Mouse (Mus musculus) neural tube, embryonic 12.5 days (tissue): ENCODE measurements around the gene Sulf2. TPM values are rescaled to one million over a fixed set of nuclear protein-coding genes. Genes with fewer than 3 reads are reported as not detected.
"Not testable (repeated sequence)": the region's sequence is repeated elsewhere in the genome, so short reads cannot be mapped to it uniquely, and the experiment has no call there.

Experiments used
- ATAC-seq: fragments of 200-750 bp; cut with Nextera tagmentation; 2 replicates; pipeline ENCODE4 v1.8.0; 2017; ENCODE audit warnings: low read depth, mild to moderate bottlenecking, moderate TSS enrichment, moderate library complexity; ENCODE audit not compliant: low FRiP score
- H3K27ac ChIP-seq: fragments of 300-500 bp; sonication (generic); 2 replicates; pipeline ENCODE4 v1.5.1; 2016
- H3K27me3 ChIP-seq: fragments of 300-500 bp; sonication (generic); replicated peaks from 2 replicates; pipeline ENCODE4 v1.6.1; 2016; ENCODE audit warnings: mild to moderate bottlenecking
- H3K36me3 ChIP-seq: fragments of 300-500 bp; sonication (generic); 2 replicates; pipeline ENCODE4 v1.6.1; 2016; ENCODE audit warnings: mild to moderate bottlenecking
- H3K4me1 ChIP-seq: fragments of 300-500 bp; sonication (generic); 2 replicates; pipeline ENCODE4 v1.6.1; 2016
- H3K4me2 ChIP-seq: fragments of 300-500 bp; sonication (generic); replicated peaks from 2 replicates; pipeline ENCODE4 v1.6.1; 2016; ENCODE audit warnings: mild to moderate bottlenecking
- H3K4me3 ChIP-seq: fragments of 300-500 bp; sonication (generic); 2 replicates; pipeline ENCODE4 v1.5.1; 2016
- H3K9ac ChIP-seq: fragments of 300-500 bp; sonication (generic); 2 replicates; pipeline ENCODE4 v1.6.1; 2016; ENCODE audit warnings: mild to moderate bottlenecking
- H3K9me3 ChIP-seq: fragments of 300-500 bp; sonication (generic); 2 replicates; pipeline ENCODE4 v1.6.1; 2016; ENCODE audit warnings: mild to moderate bottlenecking
- WGBS: fragments of 180-500 bp; shearing (Covaris S2); methylation state at CpG from one replicate; pipeline ENCODE4 v1.1.7; 2016; 5-methylcytosine and 5-hydroxymethylcytosine counted together
- polyA plus RNA-seq: library from polyadenylated mRNA; unstranded; fragments of >200 nt; fragmentation: Nextera tagmentation; extraction: Ambion mirVana; gene quantifications from 2 replicates; pipeline ENCODE4 v1.2.1, GENCODE M21; 2016

The Sulf2 gene
- polyA plus RNA-seq, 1 experiment from 2014 or later, result 152 TPM

DNA sequence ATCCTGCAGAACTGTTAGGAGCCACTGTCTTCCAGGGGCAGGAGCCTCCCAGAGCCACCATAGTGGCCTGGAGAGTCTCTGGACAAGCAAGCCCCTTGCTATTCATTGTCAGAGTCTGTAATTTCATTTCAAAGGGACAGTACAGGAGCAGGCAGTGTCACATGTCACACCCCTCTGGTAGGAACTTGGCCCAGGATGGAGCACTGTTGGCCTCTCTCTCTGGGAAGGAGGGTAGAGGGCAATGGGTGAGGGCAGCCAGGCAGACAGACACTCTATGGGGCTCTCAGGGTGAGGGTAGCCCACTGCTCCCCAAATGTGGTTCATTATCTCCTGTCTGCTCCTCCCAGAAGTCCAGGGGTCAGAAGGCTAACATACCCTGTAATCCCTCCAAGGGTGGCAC is 63.9 kb downstream of the Sulf2 start:
- Histone ChIP-seq H3K9me3 (no peaks in the 10 kb centered on the region), H3K4me2 (no peak overlapping the region), H3K9ac (no peak overlapping the region), H3K36me3 (peaks cover 76% of the 10 kb centered on the region), H3K27me3 (no peaks in the 10 kb centered on the region), H3K4me3 (no peak overlapping the region), H3K4me1 (0 out of 2 replicates have a peak, but pooled peaks cover 4% of the 10 kb centered on the region), H3K27ac (no peak overlapping the region)
- ATAC-seq, result no peak

DNA sequence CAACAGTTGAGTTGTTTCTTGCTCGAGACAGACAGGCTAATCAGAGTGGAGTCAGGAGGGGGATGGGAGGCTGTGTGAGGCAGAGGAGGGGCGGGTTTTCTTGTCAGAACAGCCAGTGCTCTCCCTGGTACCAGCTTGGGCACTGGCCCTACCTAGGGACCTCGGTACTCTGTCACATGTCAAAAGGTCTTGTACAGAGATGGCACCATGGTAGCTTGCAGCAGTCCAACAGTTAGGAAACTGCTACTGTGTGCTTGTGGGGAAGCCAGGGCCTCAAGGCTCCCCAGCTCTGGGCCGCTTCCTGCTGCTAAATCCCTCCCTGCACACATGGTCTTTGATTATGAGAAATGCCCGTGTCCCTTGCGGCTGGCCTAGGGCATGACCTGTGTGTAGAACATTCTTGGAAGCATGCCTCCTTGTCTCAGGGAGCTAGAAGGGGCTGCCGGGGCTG is 65.3 kb downstream of the Sulf2 start:
- ATAC-seq, result no peak
- H3K9me3 ChIP-seq, result no peaks in the 10 kb centered on the region
- no peaks in the 10 kb centered on the region for H3K27me3 ChIP-seq
- H3K27ac ChIP-seq, result no peak overlapping the region
- WGBS, result 57% methylated on average over 7 of the region's 7 CpGs
- 0 out of 2 replicates have a peak, but pooled peaks cover 4% of the 10 kb centered on the region for H3K4me1 ChIP-seq
- H3K36me3 ChIP-seq, result peaks cover 85% of the 10 kb centered on the region
- no peak overlapping the region for H3K9ac ChIP-seq
- no peak overlapping the region for H3K4me3 ChIP-seq
- H3K4me2 ChIP-seq, result no peak overlapping the region

DNA sequence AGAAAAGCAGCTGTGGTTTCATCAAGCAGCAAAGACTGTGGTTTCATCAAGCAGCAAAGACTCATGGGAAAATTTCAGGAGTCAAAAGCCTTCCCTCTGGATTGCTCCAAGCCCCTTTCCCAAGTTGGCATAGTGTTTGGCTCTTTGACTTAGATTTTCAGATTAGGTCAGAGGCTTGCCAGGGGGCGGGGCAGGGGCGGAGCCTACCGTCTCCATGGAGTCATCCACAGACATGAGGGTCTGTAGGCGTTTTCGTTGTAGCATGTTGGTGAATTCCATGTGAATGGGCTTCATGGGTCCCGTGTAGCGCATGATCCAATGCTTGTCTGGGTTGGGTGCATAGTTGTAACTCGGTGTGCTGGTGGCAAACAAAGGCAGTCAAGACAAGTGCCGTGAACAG is 66.5 kb downstream of the Sulf2 start:
- H3K4me3 ChIP-seq, result no peak overlapping the region
- no peak overlapping the region for H3K4me2 ChIP-seq
- ATAC-seq, result no peak
- 88% methylated on average over 9 of the region's 9 CpGs for WGBS
- H3K27me3 ChIP-seq, result no peaks in the 10 kb centered on the region
- H3K4me1 ChIP-seq, result 0 out of 2 replicates have a peak, but pooled peaks cover 4% of the 10 kb centered on the region
- no peak overlapping the region for H3K9ac ChIP-seq
- no peaks in the 10 kb centered on the region for H3K9me3 ChIP-seq
- no peak overlapping the region for H3K27ac ChIP-seq
- peaks cover 78% of the 10 kb centered on the region for H3K36me3 ChIP-seq

DNA sequence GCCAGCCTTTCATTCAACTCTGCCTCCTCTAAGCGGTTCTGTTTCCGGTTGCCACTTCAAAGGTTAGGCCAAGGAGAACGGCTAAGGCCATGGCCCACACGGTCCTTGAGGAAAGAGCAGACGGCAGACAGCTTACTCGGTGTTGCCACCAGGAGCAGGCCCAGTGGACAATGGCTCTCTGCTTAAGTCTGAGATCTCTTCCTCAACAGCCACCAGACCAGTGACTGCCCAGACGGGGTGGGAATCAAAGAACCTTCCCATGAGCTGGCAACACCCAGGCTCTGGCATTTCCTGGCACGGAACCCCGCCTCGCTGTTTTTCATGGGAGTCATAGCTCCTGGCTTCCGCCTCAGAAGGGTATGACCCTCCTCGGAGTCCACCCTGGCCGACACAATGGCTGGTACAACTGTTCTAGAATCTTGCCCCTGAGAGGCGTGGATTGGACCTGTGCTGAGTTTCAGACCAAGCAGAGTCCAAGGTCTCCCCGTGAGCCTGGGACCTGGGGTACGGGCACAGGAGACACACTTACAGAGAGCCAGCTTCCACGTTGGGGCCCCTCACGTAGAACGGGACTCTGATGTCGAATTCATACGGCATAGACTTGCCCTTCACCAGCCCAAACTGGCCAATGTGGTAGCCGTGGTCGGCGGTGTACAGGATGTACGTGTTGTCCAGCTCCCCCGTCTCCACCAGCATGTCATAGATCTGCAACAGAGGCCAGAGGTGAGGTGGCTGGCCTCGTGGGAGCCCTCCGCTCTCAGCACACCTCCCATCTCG is 68.8 kb downstream of the Sulf2 start:
- Histone ChIP-seq H3K9ac (no peak overlapping the region), H3K4me3 (no peak overlapping the region), H3K9me3 (no peaks in the 10 kb centered on the region), H3K4me1 (0 out of 2 replicates have a peak, but pooled peaks cover 11% of the 10 kb centered on the region), H3K36me3 (peaks cover 62% of the 10 kb centered on the region), H3K4me2 (no peak overlapping the region), H3K27me3 (no peaks in the 10 kb centered on the region), H3K27ac (no peak overlapping the region)
- 90% methylated on average over 29 of the region's 29 CpGs for WGBS
- no peak for ATAC-seq

DNA sequence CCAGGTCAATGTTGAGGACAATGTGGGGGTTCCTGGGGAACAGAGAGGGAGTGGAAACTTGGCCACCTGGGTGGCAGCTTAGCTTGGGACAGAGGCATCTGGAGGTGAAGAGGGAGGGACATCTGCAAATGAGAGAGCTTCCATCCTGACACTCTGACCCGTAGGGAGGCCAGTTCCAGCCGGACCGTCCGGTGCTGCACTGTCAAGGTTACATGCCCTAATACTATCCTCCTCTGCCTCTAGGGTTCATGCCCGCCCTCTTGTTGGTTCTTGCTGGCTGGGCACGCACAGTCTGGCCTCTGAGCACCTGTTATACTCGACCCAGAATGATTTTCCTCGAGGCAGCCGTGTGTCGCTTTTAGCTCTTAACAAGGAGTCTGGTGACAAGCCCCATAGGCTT is 69.7 kb downstream of the Sulf2 start:
- H3K36me3 ChIP-seq, result peaks cover 61% of the 10 kb centered on the region

DNA sequence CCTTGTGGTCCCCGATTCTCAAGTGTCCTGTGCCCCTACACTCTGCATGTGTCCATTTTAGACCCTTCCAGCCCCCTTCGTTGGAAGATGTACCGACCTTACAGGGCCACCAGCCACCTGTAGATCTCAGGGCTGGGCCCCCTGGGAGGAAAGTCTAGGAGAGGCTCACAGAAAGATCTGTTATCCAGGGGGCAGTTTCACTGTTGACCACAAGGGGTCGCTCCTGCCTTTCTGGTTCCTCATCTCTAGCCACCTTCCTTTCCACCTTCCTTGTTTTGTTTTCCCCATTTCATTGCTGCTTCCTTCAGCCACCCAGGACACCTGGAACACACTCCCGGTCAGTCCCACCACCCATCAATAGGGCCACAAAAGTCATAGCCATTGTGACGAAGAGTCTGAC is 70.5 kb downstream of the Sulf2 start:
- H3K9me3 ChIP-seq, ATAC-seq, H3K4me3 ChIP-seq, H3K4me2 ChIP-seq, H3K9ac ChIP-seq, H3K4me1 ChIP-seq, H3K27me3 ChIP-seq, H3K27ac ChIP-seq: not testable (repeated sequence)
- peaks cover 60% of the 10 kb centered on the region for H3K36me3 ChIP-seq
- WGBS, result 42% methylated on average over 6 of the region's 6 CpGs

More for the DNA sequence above, 69.7 kb downstream of the Sulf2 start:
- H3K9me3 ChIP-seq, result no peaks in the 10 kb centered on the region
- WGBS, result 91% methylated on average over 10 of the region's 10 CpGs
- H3K4me2 ChIP-seq, result no peak overlapping the region
- no peak overlapping the region for H3K9ac ChIP-seq
- 0 out of 2 replicates have a peak, but pooled peaks cover 11% of the 10 kb centered on the region for H3K4me1 ChIP-seq
- no peak for ATAC-seq
- no peak overlapping the region for H3K4me3 ChIP-seq
- no peaks in the 10 kb centered on the region for H3K27me3 ChIP-seq
- no peak overlapping the region for H3K27ac ChIP-seq

DNA sequence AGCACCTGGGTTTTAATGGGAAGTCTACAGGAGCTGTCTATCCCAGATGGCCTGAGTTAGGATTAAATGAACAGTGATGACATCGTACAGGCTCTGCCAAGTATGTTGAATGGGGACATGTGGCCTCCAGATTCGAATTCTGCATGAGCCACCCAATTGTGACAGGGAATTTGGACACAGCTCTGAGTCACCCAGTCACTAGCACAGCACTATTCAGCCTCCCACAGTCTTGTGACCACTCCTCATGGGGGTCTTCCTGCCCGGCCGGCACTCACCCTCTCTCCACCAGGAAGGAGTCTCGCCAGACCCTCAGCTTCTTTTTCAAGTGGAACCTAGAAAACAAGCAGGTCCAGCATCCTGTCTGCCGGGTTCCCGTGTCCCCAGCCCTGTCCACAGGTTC is 71.4 kb downstream of the Sulf2 start:
- H3K9ac ChIP-seq, result no peak overlapping the region
- no peaks in the 10 kb centered on the region for H3K27me3 ChIP-seq
- no peak overlapping the region for H3K4me2 ChIP-seq
- WGBS, result 90% methylated on average over 7 of the region's 7 CpGs
- H3K4me3 ChIP-seq, result no peak overlapping the region
- H3K36me3 ChIP-seq, result peaks cover 64% of the 10 kb centered on the region
- H3K27ac ChIP-seq, result no peak overlapping the region
- 0 out of 2 replicates have a peak, but pooled peaks cover 10% of the 10 kb centered on the region for H3K4me1 ChIP-seq
- no peak for ATAC-seq
- H3K9me3 ChIP-seq, result no peaks in the 10 kb centered on the region

DNA sequence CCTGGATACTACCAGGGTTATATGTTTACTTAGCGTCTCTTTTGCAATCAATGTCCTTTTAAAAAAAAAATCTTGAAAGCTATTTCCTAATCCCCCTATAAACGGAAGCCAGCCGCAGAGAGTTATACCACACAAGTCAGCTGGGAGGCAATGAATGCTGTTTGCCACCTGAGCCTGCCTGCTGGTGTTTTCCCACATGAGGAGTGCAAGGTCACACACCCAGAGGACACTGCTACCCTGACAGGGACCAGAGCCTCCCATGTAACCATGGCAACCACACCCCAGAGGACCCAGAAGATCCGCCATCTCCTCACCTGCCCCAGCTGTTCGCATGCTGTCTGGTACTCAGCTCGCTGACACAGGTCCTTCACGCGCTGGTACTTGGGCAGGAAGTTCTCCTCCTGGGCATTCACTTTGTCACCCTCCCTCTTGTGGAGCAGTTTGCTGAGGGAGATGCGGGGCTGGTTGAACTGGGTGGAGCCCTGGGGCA is 71.9 kb downstream of the Sulf2 start:
- no peak for ATAC-seq
- no peak overlapping the region for H3K4me3 ChIP-seq
- no peak overlapping the region for H3K4me2 ChIP-seq
- 79% methylated on average over 9 of the region's 9 CpGs for WGBS
- H3K36me3 ChIP-seq, result peaks cover 67% of the 10 kb centered on the region
- no peak overlapping the region for H3K9ac ChIP-seq
- no peaks in the 10 kb centered on the region for H3K9me3 ChIP-seq
- no peaks in the 10 kb centered on the region for H3K27me3 ChIP-seq
- 0 out of 2 replicates have a peak, but pooled peaks cover 10% of the 10 kb centered on the region for H3K4me1 ChIP-seq
- H3K27ac ChIP-seq, result no peak overlapping the region

DNA sequence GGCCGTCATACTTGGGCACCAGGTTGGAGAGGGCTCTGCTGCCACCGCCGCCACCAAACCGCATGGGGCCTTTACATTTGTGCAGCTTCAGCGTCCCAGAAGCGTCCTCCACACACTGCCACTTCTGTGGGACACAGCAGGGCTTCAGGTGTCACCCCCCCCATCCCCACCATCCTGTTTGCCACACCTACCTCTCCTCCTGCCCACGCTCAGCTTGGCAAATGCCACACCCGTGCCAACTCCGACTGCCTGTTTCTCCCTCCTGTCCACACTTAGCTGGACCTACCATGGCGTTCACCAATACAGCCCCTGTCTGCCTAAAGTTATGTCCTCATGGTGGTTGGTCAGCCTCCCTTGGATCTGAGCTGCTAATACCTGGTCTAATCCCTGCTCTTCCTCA is 72.8 kb downstream of the Sulf2 start:
- H3K36me3 ChIP-seq, result peaks cover 71% of the 10 kb centered on the region
- no peaks in the 10 kb centered on the region for H3K27me3 ChIP-seq
- H3K27ac ChIP-seq, result no peak overlapping the region
- no peak overlapping the region for H3K4me3 ChIP-seq
- no peak for ATAC-seq
- H3K9me3 ChIP-seq, result no peaks in the 10 kb centered on the region
- 81% methylated on average over 10 of the region's 10 CpGs for WGBS
- 0 out of 2 replicates have a peak, but pooled peaks cover 10% of the 10 kb centered on the region for H3K4me1 ChIP-seq
- H3K9ac ChIP-seq, result no peak overlapping the region
- H3K4me2 ChIP-seq, result no peak overlapping the region

DNA sequence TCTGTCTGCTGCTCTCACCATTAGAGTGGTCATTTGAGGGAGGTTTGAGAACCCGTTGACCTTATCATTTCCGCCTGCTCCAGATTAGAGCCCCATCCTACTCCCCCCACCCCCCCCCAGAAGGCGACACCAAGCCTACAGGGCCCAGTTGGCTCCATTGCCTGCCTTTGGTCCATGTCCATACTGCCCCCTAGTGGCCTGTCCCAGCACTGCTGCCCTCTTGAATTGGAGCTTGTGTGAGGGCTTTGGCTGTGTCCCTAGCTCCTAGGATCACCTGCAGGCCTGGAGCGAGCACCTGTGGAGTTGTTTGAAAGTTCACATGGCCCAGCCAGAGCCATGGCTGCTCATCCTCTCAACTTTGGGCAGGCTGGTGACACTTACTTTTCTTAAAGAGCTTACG is 73.3 kb downstream of the Sulf2 start:
- H3K4me3 ChIP-seq, result no peak overlapping the region
- no peak overlapping the region for H3K4me2 ChIP-seq
- no peak for ATAC-seq
- no peaks in the 10 kb centered on the region for H3K9me3 ChIP-seq
- H3K36me3 ChIP-seq, result peaks cover 71% of the 10 kb centered on the region
- no peak overlapping the region for H3K27ac ChIP-seq
- 0 out of 2 replicates have a peak, but pooled peaks cover 10% of the 10 kb centered on the region for H3K4me1 ChIP-seq
- no peak overlapping the region for H3K9ac ChIP-seq
- WGBS, result 72% methylated on average over 5 of the region's 5 CpGs
- no peaks in the 10 kb centered on the region for H3K27me3 ChIP-seq

DNA sequence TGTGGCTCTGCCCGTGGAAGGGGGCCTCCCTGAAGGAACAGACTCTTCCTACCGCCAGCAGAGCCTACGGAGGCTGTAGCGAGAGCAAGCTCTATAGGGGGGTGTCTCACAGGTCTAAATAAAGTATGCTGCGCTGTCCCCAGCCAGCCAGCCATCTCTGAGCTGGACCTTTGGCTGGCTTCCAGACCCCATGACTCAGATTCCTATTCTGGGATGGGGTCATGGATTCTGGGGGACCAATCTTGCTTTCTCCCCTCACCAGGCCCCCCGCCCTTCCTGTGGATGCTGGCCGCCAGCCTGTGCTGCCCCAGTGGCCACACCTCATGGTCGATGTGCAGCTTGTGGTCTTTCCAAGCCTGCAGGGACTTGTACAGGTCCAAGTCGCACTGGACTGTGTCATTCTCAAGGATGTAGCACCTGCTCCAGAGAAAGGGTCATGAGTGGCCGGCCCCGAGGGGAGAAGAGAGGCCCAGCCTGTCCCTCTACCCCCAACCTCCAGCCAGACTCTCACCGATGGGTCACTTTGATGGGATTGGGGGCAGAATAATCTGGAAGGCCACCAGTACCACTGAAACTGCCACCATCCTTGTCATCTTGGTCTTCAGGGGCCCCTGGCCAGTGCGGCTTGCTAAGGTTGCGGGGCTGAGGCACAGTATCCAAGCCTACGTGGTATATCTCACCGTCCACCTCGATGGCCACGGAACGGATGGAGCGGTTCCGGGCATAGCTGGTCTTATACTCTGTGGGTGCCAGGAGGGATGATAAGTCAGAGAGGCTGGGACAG is 74.3 kb downstream of the Sulf2 start:
- no peaks in the 10 kb centered on the region for H3K9me3 ChIP-seq
- no peaks in the 10 kb centered on the region for H3K27me3 ChIP-seq
- no peak overlapping the region for H3K9ac ChIP-seq
- no peak for ATAC-seq
- no peak overlapping the region for H3K27ac ChIP-seq
- H3K4me1 ChIP-seq, result 0 out of 2 replicates have a peak, but pooled peaks cover 10% of the 10 kb centered on the region
- peaks cover 62% of the 10 kb centered on the region for H3K36me3 ChIP-seq
- no peak overlapping the region for H3K4me2 ChIP-seq
- 86% methylated on average over 21 of the region's 21 CpGs for WGBS
- no peak overlapping the region for H3K4me3 ChIP-seq
